Mouse (Mus musculus) midbrain, embryonic 13.5 days (tissue): ENCODE data around the gene Clca3b. TPM values are rescaled to one million over a fixed set of nuclear protein-coding genes. Genes with fewer than 3 reads are reported as not detected.
A peak's percentile ranks its signal among the peaks of the same experiment; 100 is the strongest.
"Not testable (repeated sequence)": the region's sequence is repeated elsewhere in the genome, so short reads cannot be mapped to it uniquely, and the experiment has no call there.

Source experiments
- ATAC-seq: fragments of 200-750 bp; cut with Nextera tagmentation; 2 replicates; pipeline ENCODE4 v1.8.0; 2017; ENCODE audit warnings: mild to moderate bottlenecking, moderate TSS enrichment, moderate library complexity
- H3K27ac ChIP-seq: fragments of 300-500 bp; sonication (generic); 2 replicates; pipeline ENCODE4 v1.5.1; 2015; ENCODE audit warnings: inconsistent platforms, mild to moderate bottlenecking, moderate library complexity
- H3K27me3 ChIP-seq: fragments of 300-500 bp; sonication (generic); 2 replicates; pipeline ENCODE4 v1.6.1; 2015; ENCODE audit warnings: mild to moderate bottlenecking, inconsistent platforms
- H3K36me3 ChIP-seq: fragments of 300-500 bp; sonication (generic); 2 replicates; pipeline ENCODE4 v1.6.1; 2015; ENCODE audit warnings: mild to moderate bottlenecking, inconsistent platforms
- H3K4me1 ChIP-seq: fragments of 300-500 bp; sonication (generic); replicated peaks from 2 replicates; pipeline ENCODE4 v1.6.1; 2015; ENCODE audit warnings: inconsistent platforms
- H3K4me2 ChIP-seq: fragments of 300-500 bp; sonication (generic); replicated peaks from 2 replicates; pipeline ENCODE4 v1.6.1; 2015; ENCODE audit warnings: moderate library complexity, mild to moderate bottlenecking, inconsistent platforms
- H3K4me3 ChIP-seq: fragments of 300-500 bp; sonication (generic); replicated peaks from 2 replicates; pipeline ENCODE4 v1.5.1; 2015; ENCODE audit warnings: mild to moderate bottlenecking, inconsistent platforms
- H3K9ac ChIP-seq: fragments of 300-500 bp; sonication (generic); replicated peaks from 2 replicates; pipeline ENCODE4 v1.6.1; 2015; ENCODE audit warnings: mild to moderate bottlenecking, inconsistent platforms
- H3K9me3 ChIP-seq: fragments of 300-500 bp; sonication (generic); 2 replicates; pipeline ENCODE4 v1.6.1; 2016; ENCODE audit warnings: mild to moderate bottlenecking, inconsistent platforms
- WGBS: fragments of 180-500 bp; shearing (Covaris S2); methylation state at CpG from one replicate; pipeline ENCODE4 v1.1.7; 2015; 5-methylcytosine and 5-hydroxymethylcytosine counted together
- polyA plus RNA-seq: library from polyadenylated mRNA; unstranded; fragments of >200 nt; fragmentation: Nextera tagmentation; extraction: Ambion mirVana; gene quantifications from 2 replicates; pipeline ENCODE4 v1.2.1, GENCODE M21; 2015

The Clca3b gene
- polyA plus RNA-seq = 0.05 TPM in 1 of 2 replicates, not detected in the other

DNA sequence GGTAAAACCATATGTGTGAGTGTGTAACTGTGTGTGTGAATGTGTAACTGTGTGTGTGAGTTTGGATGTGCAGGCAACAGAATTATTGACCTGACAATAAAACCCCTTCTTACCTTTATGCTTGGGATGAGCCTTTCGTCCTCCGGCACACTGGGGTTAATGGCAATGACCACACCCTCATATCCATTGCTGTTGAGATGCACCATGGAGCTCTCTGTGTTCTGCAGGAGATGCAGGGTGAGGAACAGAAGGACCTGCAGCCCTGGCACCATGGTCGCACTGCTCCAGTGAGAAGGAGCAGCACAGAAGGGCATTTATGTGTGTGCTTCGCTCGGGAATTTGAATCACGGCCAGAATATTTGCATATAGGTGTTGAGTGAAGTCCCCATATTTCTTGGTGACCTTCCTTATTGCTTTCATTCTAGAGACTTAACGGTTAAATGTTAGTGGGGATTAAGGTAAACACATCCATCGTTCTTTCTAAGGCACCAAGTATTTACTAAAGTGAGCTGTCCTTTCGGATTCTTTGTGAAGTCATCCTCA lies at the start of gene Clca3b:
Gene Clca3b (minus strand): TSS at position 344 of the 543 bp plus-strand sequence.
- H3K4me2 ChIP-seq, H3K4me1 ChIP-seq, H3K9me3 ChIP-seq, H3K27me3 ChIP-seq, H3K9ac ChIP-seq, H3K27ac ChIP-seq, H3K36me3 ChIP-seq, H3K4me3 ChIP-seq, ATAC-seq: not testable (repeated sequence)
- WGBS = 90% methylated on average over 9 of the region's 9 CpGs

DNA sequence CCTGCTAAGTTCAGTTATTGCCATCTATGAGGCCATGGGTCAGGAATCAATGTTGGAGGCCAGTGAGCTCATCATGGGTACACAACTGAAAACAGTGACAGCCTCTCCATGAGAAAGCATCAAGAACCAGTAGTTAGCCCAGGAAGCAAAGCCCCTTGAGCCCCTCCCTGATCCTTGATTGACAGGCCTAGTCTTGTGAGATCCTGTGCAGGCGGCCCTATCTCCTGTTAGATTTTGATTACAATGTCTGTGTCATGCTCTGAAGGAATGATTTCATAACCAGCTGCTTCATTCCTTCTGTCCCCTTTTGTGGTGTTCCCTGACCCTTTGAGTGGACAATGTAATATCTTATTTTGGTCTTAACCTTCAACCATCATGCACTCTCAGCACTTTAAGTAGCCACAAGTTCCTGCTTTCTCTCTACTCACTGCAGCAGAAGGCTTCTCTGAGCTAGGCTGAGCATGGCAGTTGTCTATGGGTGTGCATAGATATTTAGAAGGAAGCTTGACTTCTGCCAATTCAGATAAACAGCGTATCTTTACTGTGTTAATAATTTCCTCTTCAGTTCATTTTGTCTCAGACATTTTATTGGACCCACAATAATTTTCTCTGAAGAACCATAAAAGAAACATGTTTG lies 48.0 kb upstream of the Clca3b start:
- ATAC-seq = no peak
- H3K4me1 ChIP-seq = no peaks in the 10 kb centered on the region
- H3K9ac ChIP-seq = no peak overlapping the region
- no peak overlapping the region for H3K27ac ChIP-seq
- H3K4me2 ChIP-seq = no peak overlapping the region
- H3K36me3 ChIP-seq = no peaks in the 10 kb centered on the region
- no peaks in the 10 kb centered on the region for H3K9me3 ChIP-seq
- 74% methylated on average over 2 of the region's 2 CpGs for WGBS
- no peak overlapping the region for H3K4me3 ChIP-seq
- H3K27me3 ChIP-seq = no peaks in the 10 kb centered on the region

- no peak for ATAC-seq
- 67% methylated on average over 2 of the region's 2 CpGs for WGBS
- H3K27ac ChIP-seq = no peak overlapping the region
- no peak overlapping the region for H3K9ac ChIP-seq
- no peak overlapping the region for H3K4me3 ChIP-seq
- H3K36me3 ChIP-seq = no peaks in the 10 kb centered on the region
- no peaks in the 10 kb centered on the region for H3K4me1 ChIP-seq
- H3K27me3 ChIP-seq = no peaks in the 10 kb centered on the region
- H3K9me3 ChIP-seq = no peaks in the 10 kb centered on the region
- H3K4me2 ChIP-seq = no peak overlapping the region
Measured at GRCm38 (mm10) chr3:144890246-144890758, 41.1 kb upstream of the Clca3b start.

- no peak overlapping the region for H3K4me3 ChIP-seq
Measured at GRCm38 (mm10) chr3:144886957-144887356, 37.8 kb upstream of the Clca3b start.

DNA sequence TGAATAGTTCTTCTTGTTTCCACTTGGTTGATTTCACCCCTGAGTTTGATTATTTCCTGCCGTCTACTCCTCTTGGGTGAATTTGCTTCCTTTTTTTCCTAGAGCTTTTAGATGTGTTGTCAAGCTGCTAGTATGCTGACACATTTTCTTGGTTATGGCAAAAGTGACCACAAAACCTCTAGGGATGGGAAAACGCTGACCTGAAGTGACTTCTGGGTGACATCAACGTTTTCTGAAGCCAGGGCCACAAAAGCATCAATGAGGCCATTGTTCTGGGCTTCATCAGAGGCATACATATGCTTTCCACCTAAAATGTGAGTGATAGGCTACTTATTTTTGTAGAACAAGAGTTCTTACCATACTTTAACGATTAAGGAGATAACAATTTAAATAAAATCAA lies 22.9 kb upstream of the Clca3b start:
- whole genome bisulfite sequencing = 57% methylated on average over 4 of the region's 4 CpGs
- H3K36me3 ChIP-seq, ATAC-seq: not testable (repeated sequence)

More at GRCm38 (mm10) chr3:144886957-144887356, 37.8 kb upstream of the Clca3b start:
- no peak overlapping the region for H3K27ac ChIP-seq
- H3K27me3 ChIP-seq = no peaks in the 10 kb centered on the region
- no peaks in the 10 kb centered on the region for H3K9me3 ChIP-seq
- no peak overlapping the region for H3K4me2 ChIP-seq
- no peaks in the 10 kb centered on the region for H3K36me3 ChIP-seq
- no peak for ATAC-seq
- H3K4me1 ChIP-seq = no peaks in the 10 kb centered on the region
- H3K9ac ChIP-seq = no peak overlapping the region

GRCm38 (mm10) chr3:144849584-144849983 lies 427 bp upstream of the Clca3b start:
- Histone ChIP-seq H3K27me3 (no peaks in the 10 kb centered on the region), H3K9ac (no peak overlapping the region), H3K9me3 (0 out of 2 replicates have a peak, but pooled peaks cover 3% of the 10 kb centered on the region), H3K27ac (no peak overlapping the region), H3K36me3 (no peaks in the 10 kb centered on the region), H3K4me1 (no peaks in the 10 kb centered on the region), H3K4me2 (no peak overlapping the region), H3K4me3 (no peak overlapping the region)
- no peak for ATAC-seq
- 83% methylated on average over 4 of the region's 4 CpGs for WGBS

More for the DNA sequence above, 22.9 kb upstream of the Clca3b start:
- H3K27me3 ChIP-seq, H3K4me3 ChIP-seq, H3K9me3 ChIP-seq, H3K27ac ChIP-seq, H3K4me2 ChIP-seq, H3K9ac ChIP-seq, H3K4me1 ChIP-seq: not testable (repeated sequence)

- no peaks in the 10 kb centered on the region for H3K36me3 ChIP-seq
- H3K4me3 ChIP-seq = no peak overlapping the region
- H3K9me3 ChIP-seq = no peaks in the 10 kb centered on the region
- no peaks in the 10 kb centered on the region for H3K27me3 ChIP-seq
- H3K27ac ChIP-seq = no peak overlapping the region
- no peaks in the 10 kb centered on the region for H3K4me1 ChIP-seq
- no peak overlapping the region for H3K4me2 ChIP-seq
- 90% methylated on average over 6 of the region's 6 CpGs for WGBS
- no peak for ATAC-seq
- no peak overlapping the region for H3K9ac ChIP-seq
Measured at GRCm38 (mm10) chr3:144827257-144827656, 21.9 kb downstream of the Clca3b start.

- H3K27me3 ChIP-seq = no peaks in the 10 kb centered on the region
- no peak overlapping the region for H3K9ac ChIP-seq
- WGBS = 20% methylated on average over 10 of the region's 10 CpGs
- H3K36me3 ChIP-seq = no peaks in the 10 kb centered on the region
- H3K4me3 ChIP-seq = no peak overlapping the region
- no peaks in the 10 kb centered on the region for H3K4me1 ChIP-seq
- H3K4me2 ChIP-seq = no peak overlapping the region
- no peak overlapping the region for H3K27ac ChIP-seq
- no peaks in the 10 kb centered on the region for H3K9me3 ChIP-seq
- ATAC-seq = peak; percentile 83
Measured at GRCm38 (mm10) chr3:144825151-144825550, 24.0 kb downstream of the Clca3b start.

- Histone ChIP-seq H3K27me3 (no peaks in the 10 kb centered on the region), H3K27ac (no peak overlapping the region), H3K4me1 (no peaks in the 10 kb centered on the region), H3K9me3 (no peaks in the 10 kb centered on the region), H3K36me3 (no peaks in the 10 kb centered on the region), H3K4me2 (no peak overlapping the region), H3K9ac (no peak overlapping the region), H3K4me3 (no peak overlapping the region)
- 88% methylated on average over 5 of the region's 5 CpGs for WGBS
- ATAC-seq = no peak
Measured at GRCm38 (mm10) chr3:144823331-144823730, 25.8 kb downstream of the Clca3b start.

DNA sequence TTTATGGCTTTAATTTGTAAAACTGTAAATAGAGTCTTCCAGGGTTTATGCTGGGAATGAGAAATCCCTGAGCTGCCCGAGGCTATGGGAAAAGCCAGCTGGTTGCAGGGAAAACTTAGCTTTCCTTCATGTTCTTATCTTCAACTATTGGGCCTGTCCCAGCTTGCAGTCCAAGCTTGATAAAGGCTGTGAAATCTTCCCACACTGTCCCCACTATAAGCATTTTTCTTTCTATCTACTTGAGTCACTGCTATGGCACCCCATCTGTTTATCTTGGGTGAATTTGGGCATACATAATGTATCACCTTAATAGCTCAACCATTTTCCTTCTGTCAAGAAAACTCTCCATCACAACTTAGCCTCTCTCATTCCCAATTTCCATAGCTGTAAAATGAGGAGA lies 28.5 kb downstream of the Clca3b start:
- H3K27me3 ChIP-seq = no peaks in the 10 kb centered on the region
- no peak overlapping the region for H3K4me2 ChIP-seq
- H3K27ac ChIP-seq = no peak overlapping the region
- no peaks in the 10 kb centered on the region for H3K36me3 ChIP-seq
- no peak overlapping the region for H3K4me3 ChIP-seq
- H3K9me3 ChIP-seq = no peaks in the 10 kb centered on the region
- ATAC-seq = no peak
- WGBS = 80% methylated on average over 1 of the region's 1 CpGs
- no peak overlapping the region for H3K9ac ChIP-seq
- no peaks in the 10 kb centered on the region for H3K4me1 ChIP-seq

- not testable (repeated sequence) for H3K4me3 ChIP-seq, H3K4me1 ChIP-seq, ATAC-seq, H3K9ac ChIP-seq, H3K27ac ChIP-seq, H3K27me3 ChIP-seq, H3K4me2 ChIP-seq, H3K9me3 ChIP-seq, H3K36me3 ChIP-seq
- 74% methylated on average over 6 of the region's 6 CpGs for WGBS
Measured at GRCm38 (mm10) chr3:144819219-144819618, 29.9 kb downstream of the Clca3b start, which contains the start of gene Clca3a2. Gene Clca3a2 (minus strand): TSS chr3:144819494.

DNA sequence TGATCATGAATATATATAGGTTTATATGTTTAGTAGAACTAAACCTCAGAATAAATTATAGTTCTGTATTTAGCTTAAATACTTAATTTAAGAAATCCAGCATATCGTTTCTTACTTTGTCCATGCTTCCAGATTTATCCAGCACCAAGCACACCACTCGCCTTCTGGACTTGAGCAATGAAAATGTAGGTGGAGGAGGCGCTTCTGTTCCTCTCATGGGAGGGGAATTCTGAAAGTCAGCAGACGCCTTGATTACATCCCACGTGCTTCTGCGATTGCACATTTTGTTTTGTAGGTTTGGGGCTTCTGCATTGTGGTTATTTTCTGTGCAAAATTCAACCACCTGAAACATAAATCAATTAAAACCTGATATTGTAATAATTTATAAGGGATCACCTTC lies 35.8 kb downstream of the Clca3b start:
- H3K4me2 ChIP-seq, H3K4me3 ChIP-seq, H3K9me3 ChIP-seq, ATAC-seq, H3K4me1 ChIP-seq, H3K9ac ChIP-seq, H3K27ac ChIP-seq, H3K27me3 ChIP-seq, H3K36me3 ChIP-seq: not testable (repeated sequence)
- WGBS = 95% methylated on average over 6 of the region's 6 CpGs
